Mouse (Mus musculus) adrenal gland (tissue): ENCODE results near the gene Wdr62.
"Not testable (repeated sequence)": the region's sequence is repeated elsewhere in the genome, so short reads cannot be mapped to it uniquely, and the experiment has no call there.

ENCODE experiments used
- intact Hi-C: fragments of 180-260 bp; cut with DNase I; formaldehyde crosslinking; loops from one replicate; pipeline ENCODE4 v1.15.1; 2025

The Wdr62 gene

DNA sequence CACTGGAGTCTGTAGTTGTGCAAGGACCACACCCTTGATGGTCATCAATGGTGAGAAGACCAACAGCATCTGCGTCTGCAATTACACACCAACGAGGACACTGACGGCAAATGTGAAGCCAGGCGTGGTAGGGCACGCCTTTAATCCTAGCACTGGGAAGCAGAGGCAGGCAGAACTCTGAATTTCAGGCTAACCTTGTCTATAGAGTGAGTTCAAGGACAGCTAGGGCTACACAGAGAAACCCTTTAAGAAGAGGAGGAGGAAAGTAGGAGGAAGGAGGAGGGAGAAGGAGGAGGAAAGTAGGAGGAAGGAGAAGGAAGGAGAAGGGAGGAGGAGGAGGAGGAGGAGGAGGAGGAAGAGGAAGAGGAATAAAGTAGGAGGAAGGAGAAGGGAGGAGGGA, 14.7 kb downstream of the Wdr62 start:
- intact Hi-C loops = no loop called here

DNA sequence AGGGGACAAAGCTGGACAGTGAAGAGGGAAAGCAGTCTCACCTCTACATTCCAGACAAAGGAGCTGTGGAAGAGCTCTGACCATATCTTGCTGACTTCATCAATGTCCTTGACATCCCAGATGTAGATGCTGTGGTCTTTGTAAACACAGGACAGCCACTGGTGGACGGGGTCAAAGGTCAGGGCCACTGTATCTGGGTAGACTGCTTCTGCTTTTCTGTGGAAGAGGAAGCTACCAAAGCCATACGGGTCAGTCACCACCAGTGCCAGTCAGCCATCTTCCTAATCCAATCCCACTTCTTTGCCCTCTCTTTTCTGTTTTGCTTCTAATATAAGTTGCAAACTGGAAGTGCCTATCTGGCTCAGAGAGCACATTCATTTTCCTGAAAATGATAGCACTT, 15.2 kb downstream of the Wdr62 start:
- intact Hi-C loops = no loop called here

DNA sequence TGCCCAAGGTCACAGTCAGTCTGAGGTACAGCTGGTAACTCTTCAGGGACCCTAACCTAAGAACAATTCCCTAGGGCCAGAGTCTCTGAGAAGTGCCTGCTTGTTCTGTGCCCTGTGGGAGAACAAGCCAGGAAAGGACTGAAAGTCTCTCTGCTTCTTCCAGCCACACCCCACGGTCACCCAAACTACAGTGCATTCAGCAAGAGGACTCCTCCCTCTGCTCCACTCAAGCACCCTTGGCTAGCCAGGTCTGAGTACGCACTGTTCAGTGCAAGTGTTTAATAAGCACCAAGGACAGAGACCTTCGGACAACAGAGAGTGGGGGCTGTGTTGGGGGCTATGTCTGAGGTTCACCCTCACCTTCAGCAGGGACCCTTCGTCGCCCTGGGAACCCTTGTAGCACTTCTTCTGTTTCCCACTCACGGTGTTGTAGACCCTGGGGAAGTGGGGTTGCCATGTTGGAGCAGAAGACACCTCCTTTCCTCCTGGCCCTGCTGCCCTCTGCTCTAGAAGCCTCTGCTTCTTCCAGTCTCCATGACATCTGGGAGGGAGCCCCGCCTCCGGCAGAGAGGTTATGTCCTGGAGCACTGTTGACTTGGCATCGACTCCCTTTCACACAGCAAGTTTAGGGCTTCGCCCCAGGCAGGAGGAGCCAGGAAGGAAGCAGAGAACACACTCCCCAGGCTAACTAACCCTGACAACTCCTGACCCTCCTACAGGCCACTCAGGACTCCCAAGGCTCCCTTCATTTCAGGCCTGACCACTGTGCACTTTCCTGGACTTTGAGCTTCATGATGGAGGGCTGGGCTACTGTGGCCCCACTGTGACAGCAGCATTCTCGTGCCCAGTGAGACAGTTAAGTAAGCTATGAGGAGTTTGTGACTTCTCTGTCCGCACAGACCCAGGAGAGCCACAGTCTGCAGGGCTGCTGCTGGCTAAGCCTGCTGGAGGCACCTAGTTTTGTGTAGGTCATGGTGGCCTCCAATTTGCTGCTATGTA, 28.0 kb downstream of the Wdr62 start:
- intact Hi-C loops = no loop called here

DNA sequence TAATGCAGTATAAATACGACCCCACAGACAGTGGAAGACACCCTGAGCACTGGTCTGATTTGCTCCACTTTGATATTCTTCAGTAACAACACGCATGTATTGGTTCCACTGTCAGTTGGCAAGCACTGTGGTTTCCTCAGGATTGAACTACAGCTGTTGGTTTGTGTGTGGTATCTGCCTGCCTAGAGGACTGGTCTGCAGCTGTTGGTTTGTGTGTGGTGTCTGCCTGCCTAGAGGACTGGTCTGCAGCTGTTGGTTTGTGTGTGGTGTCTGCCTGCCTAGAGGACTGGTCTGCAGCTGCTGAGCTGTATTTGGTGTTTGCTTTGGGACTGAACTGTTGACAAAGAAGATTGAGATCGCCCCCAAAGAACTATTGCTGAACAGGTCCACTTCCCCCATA, 42.8 kb downstream of the Wdr62 start:
- intact Hi-C loops = not testable (repeated sequence)

DNA sequence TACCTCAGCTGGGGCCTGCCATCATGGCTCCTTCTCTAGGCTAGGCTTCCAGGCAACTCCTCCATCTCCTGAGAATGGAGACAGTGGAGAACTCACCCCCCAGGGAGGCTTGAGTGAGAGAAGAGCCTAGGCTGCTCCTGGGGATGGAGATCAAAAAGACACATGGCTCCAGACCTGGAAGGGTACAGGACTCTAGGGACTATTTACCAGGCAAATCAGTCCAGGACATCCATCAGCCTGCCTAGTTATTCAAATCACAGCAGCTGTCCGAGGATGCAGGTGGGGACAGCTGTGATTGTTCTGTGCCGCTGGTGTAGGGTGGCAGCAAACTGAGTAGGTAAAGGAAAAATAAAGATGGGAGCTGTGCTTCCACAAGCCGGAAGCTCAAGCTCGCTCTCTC, 44.6 kb downstream of the Wdr62 start, which contains the start of gene Ovol3:
TSS of gene Ovol3 (minus strand) at position 101 of the 400 bp plus-strand sequence.
- intact Hi-C loops = no loop called here

DNA sequence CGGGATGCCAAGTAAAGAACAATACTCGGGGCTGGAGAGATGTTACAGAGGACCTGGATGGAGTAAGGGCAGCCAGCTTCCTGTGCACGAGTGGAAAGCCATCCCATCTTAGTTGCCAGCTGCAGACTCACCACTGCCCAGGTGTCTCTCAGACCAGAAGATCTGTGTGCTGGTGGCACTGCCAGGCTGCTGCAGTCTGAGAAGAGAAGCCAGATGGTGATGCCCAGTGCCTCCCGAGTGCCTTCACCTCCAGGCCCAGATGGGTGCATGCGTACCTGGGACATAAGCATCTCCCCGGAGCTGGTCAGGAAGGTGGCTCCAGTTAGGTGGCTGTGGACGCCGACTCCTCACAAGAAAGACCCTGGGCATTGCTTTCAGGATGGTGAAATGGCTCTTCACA, 45.1 kb downstream of the Wdr62 start:
- intact Hi-C loops = no loop called here

DNA sequence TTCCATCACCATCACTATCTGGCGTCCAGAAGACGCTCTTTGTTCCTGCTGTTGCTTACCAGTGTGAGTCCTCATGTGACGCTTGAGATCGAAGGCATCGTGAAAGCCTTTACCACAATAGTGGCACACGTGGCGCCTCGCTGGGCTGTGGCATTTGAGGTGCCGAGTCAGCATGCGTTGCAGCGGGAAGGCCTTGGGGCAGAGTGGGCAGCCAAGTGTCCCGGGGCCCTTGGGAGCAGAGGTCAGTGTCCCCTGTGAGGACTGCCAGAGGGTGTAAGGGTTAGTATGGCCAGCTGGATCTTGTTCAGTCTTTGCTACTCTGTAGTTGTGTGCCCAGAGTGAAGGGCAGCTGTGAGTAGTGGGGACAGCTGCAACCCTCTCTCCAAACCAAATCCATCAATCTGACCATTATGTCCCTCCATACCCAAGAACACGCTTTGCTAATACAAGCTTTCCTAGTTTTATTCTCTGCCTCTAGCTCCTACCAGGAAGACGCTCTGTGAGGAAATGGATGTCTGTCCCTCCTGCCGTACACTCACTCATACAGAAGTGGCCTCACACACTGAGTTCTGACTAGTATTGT, 45.9 kb downstream of the Wdr62 start:
- intact Hi-C loops = no loop called here

DNA sequence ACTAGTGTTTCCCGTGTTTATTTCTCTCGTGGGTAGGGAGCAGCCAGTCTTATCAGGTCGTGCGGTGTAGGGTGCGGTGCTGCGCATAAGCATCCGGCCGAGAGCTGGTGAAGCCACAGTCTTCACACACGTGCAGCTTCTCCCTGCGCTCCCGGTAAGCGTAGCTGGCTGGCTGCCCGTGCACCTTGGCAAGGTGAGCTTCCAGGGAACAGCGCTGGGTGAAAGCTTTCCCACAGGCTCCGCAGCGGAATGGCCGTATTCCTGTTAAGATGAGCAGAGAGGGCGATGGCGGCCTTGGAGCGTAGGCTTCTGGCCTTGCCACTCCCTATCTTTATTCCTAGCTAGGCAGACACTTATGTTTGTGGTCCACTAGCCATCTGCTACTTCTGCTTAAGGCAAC, 46.8 kb downstream of the Wdr62 start:
- intact Hi-C loops = no loop called here

DNA sequence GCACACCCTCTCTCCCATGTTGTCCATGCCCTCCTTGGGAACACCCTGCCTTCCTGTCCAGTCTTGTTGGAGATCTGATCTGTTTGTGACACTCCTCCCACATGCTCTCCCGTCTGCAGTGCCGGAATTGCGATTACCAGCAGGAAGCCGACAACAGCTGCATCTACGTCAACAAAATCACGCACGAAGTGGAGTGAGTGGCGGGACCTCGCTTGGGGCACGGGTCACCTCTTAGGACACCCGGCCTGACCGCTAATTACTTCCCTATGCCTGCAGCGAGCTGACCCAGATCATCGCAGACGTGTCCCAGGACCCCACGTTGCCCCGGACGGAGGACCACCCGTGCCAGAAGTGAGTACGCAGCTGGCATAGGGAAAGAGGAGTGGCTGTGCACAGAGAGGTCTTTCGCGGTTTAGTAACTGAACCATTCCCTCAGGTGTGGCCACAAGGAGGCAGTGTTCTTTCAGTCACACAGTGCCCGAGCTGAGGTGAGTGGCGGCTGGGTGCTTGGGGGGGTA, 47.5 kb downstream of the Wdr62 start:
- intact Hi-C loops = no loop called here

DNA sequence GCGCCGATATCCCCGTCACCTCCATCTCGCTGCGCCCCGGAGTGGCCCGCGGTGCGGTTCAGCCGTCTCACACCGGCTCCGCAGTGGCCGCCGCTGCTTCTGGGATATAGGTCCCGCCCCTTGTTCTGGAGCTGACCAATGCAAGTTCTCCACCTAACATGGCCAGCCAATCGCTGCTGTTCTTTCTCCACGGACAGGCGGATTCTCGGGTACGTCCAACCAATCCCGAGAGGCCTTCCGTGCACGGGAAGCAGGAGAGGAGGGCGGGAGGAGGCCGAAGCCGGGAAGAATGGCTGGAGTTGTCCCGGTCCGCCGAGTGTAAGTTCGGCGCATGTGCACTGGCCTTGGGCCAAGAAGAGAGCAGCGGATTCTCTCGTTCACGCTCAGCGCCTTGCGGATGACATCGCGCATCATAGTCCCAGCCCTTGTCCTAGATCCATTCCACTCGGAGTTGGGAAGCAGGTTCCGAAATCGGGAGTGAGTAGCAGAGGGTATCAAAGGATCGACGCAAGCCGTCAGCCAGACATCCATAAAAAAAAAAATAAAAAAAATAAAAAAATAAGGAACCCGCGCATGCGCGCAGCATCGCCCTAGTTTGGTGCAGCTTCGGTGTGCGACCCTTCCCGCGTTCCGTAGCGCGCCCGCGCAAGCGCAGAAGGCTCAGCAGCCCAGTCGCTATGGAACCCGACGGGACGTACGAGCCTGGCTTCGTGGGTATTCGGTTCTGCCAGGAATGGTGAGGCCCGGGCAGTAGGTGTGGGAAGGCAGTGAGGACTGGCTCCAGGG, 48.4 kb downstream of the Wdr62 start, which contains the start of the genes Polr2i and Tbcb:
TSS of gene Polr2i (plus strand) at position 280 of the 786 bp plus-strand sequence.
TSS of gene Tbcb (minus strand) at position 604 of the 786 bp plus-strand sequence.
- intact Hi-C loops = no loop called here

DNA sequence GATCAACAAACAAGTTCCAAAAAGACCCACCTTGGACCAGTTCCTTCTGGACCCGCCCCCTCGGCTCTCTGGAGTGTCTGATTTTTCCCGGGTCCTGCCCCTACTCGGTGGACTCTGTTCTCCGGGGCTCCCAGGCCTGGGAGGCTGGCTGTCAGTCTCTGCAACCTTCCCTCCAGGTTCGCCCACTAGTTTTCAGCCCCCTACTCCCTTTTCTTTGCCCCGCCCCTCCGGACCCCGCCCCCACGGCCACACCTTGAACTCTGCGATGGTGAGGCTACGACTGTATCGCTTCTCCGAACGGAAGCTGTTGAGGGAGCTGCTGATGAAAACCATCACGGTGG, 48.9 kb downstream of the Wdr62 start:
- intact Hi-C loops = no loop called here

DNA sequence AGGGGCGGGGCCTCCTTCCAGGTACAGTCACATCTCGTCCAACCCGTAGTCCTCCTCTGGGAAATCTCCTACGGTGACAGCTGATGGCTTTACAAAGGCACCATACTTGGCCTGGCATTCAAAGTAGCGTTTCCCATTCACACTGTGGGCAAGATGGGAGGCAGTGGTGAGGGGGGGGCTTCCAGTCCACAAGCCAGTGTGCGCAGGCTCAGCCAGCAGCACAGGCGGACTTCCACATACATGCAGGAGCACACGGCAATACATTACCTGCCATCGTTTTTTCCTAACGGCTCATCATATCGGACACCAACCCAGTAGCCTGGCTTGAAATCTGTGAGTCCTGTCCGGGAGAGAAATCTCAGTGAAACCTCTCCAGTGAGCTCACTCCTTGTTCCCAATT, 56.0 kb downstream of the Wdr62 start:
- intact Hi-C loops = no loop called here

DNA sequence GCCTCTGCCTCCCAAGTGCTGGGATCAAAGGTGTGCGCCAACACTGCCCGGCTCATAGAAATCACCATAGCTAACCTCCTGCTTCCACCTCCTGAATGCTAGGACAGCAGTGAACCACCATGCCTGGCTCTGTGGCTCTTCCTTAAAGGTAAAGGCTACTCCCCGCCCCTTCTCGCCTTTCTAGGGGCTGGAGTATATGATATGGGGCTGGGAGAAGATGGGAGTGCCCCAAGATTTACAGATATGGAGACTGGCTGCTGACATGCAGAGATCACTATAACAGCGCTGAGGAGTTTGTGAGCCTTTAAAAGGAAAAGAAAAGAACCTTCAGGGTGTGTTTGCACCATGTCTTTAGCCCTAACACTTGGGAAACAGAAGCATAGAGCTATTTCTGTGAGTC, 58.0 kb downstream of the Wdr62 start:
- intact Hi-C loops = no loop called here

DNA sequence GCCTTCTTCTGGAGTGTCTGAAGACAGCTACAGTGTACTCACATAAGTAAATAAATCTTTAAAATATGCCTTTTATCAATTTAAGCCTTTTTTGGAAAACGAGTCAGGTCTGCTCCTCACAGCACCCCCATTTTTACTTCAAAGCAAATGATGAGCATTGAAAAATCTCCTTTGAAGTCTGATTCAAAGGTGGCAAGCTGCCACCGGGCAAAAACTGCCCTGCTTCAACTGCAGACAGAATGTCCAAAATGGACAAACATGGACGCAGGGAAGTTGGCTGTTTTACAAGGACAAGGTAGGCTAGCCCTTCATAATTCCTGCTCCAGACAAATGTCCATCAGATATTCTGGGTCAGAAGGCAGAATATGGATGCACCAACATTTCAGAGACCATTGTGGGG, 58.8 kb downstream of the Wdr62 start:
- intact Hi-C loops = no loop called here

DNA sequence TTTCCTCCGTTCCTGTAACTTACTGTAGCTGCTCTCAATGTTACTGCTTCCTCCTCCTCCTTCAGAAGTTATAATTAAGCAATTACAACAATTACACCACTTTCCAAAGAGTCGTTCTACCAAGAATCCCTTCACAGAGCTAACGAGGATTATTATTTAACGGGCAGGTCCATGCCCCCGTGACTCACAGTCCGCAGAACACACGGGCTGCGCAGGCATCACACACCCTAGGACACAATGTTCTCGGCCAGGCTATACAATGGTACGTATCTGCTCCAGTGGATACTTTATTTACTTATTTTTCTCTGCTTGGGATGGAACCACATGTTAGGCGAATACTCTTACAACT, 60.2 kb downstream of the Wdr62 start:
- intact Hi-C loops = no loop called here

DNA sequence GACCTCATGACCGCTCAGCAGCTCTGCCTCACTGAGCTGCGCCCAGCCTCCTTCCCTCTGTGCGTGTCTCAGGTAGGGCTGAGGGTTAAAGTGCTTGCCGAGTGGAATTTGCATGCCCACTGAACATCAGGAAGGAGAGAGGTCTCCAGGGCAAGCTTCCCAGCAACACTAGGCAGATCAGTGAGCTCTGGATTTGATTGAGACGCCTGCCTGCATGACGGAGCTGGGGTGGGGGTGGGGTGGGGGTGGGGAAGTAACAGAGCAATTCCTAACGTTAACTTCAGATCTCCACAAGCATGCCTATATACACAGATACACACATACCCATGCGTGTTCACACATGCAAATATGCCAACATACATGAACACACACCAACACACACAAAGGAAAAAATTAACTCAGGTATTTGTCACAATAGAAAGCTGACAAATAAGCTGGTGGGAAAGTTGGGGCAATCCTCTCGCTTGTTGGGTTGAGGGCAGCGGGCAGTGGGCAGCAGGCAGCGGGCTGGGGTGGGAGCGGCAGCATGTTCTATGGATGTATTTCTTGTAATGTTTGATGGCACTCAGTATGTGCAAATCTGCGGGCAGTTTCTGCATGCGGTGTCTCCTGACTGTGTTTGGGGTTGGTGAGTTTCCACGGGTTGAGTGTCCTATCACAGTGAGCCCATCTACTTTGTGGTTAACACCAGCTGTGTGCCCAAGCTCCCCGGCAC, 60.8 kb downstream of the Wdr62 start:
- intact Hi-C loops = loop anchor here (5.0 kb wide), 1 partner anchor 37 kb away; the partner anchor contains the start of gene Cox7a1

DNA sequence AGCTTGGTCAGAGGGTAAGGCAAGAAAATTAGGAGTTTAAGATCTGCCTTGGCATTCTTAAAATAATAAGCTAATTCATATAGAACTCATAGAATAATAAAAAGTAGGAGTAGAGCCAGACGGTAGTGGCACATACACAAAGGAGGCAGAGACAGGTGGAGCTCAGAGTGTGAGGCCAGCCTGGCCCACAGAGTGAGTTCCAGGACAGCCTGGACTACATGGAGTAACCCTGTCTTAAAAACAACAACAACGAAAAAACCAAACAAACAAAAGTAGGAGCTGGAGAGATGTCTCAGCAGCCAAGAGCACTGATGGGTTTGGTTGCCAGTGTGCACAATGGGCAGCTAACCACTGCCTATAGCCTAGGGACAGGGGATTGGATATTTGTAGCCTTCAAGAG, 62.9 kb downstream of the Wdr62 start:
- intact Hi-C loops = loop anchor here (5.0 kb wide), 1 partner anchor 35 kb away; the partner anchor contains the start of gene Cox7a1

DNA sequence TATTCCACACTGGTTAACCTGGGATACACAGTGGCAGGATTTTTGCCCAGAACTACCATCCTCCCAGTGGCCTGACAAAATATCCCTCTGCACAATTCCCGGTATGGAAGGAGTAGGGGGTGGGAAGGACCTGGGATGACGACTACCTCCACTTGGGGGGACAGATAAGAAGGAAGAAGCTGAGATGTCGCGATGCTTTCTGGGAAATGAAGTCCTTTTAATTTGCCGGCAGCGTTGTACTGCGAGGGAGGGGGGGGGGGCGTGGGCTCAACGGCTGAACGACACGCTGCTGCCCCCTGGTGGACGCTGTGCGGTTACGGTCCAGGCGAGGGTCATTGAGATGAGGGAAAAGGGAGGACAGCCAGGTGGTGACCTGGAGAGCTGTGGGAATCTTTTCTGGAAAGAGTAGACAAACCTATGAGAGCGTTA, 63.5 kb downstream of the Wdr62 start:
- intact Hi-C loops = loop anchor here (5.0 kb wide), 1 partner anchor 34 kb away; the partner anchor contains the start of gene Cox7a1

DNA sequence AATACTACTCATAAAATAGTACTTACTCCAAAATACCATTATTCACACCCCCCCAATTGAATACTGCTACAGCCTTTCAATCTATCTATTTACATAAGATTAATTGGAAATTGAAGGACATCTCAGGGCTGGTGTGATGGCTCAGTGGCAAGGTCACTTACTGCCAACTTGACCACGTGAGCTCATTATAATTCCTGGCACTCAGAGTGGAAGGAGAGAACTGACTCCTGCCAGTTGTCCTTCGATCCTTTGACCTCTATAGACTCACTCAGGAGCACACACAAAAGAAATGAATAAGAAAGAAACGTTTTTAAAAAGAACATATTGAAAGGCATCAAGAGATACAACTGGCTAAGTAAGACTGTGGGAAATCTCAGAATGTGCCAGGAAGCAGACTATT, 64.3 kb downstream of the Wdr62 start:
- intact Hi-C loops = loop anchor here (5.0 kb wide), 1 partner anchor 34 kb away; the partner anchor contains the start of gene Cox7a1

DNA sequence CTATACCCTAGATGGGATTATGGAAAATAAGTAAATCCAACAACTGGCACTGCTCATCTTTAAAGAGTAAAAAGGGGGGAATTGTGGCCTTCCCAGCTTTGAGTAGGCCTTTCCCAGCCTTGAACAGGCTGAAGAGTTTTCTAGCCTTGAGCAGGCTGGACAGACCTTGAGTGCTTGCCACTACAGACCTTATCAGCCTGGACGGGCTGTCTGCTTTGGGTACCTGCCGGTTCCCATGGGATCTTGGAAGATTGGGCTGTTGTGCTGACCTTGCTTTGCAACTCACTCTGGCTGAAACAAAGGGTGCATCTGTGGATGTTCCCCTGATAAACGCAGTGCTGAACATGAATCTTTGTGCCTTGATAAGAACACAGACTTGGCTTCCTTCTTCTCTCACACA, 66.3 kb downstream of the Wdr62 start:
- intact Hi-C loops = no loop called here

DNA sequence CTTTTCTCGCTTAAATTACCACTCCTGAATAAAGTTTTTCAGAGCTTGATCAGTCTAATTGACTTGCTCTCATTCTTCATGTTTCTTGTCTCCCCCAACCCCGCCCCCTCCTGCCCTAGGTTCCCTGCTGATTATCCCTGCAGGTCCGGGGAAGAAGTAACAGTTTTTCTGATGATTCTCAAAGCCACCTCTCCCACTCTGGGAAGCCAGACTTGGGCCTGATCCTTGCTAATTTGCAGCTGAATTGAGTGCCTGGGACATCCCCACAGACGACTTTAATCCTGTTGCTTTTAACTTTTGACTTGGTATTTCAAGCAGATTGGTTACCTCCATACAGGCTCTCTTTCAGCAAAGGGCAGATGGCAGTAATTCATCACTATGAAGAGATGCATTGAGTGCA, 69.2 kb downstream of the Wdr62 start:
- intact Hi-C loops = no loop called here
